Mouse (Mus musculus): ENCODE results near the gene Ciart. TPM values are rescaled to one million over a fixed set of nuclear protein-coding genes. Genes with fewer than 3 reads are reported as not detected.
"Not testable (repeated sequence)": the region's sequence is repeated elsewhere in the genome, so short reads cannot be mapped to it uniquely, and the experiment has no call there.

Gene Ciart
- total and polyA plus RNA-seq, 3 experiments = 0.31 to 1.3 TPM; not detected in 1

GRCm38 (mm10) chr3:95928261-95928657 is 46.2 kb upstream of the Ciart start:
- no peak for DNase-seq (ENCODE audit: low spot score)
- peaks cover 38% of the 10 kb centered on the region for H3K4me1 ChIP-seq (ENCODE audit: insufficient read depth, low read depth, low read length)
- ATAC-seq (ENCODE audit: extremely low read depth, insufficient number of reproducible peaks, low FRiP score, poor library complexity, severe bottlenecking) = no peak
- H3K4me3 ChIP-seq (ENCODE audit: low read depth, low read length) = peak overlapping the region; percentile 90
- peaks cover 13% of the 10 kb centered on the region for H3K36me3 ChIP-seq (replicated peaks)
- TF ChIP-seq GATA1 (IDR thresholded peaks at IDR 0.05; ENCODE audit: borderline replicate concordance, low read length) (no peak), CTCF (IDR thresholded peaks at IDR 0.05; ENCODE audit: low read depth, low read length) (no peak), GATA2 (IDR thresholded peaks at IDR 0.05; ENCODE audit: borderline replicate concordance, low read depth, low read length) (no peak), POLR2AphosphoS5 (IDR thresholded peaks at IDR 0.05; ENCODE audit: insufficient replicate concordance, low read depth, low read length) (no peak), TAL1 (conservative IDR thresholded peaks at IDR 0.05; ENCODE audit: low read depth, low read length) (no peak)
- no peaks in the 10 kb centered on the region for H3K9me3 ChIP-seq (replicated peaks)
- no peaks in the 10 kb centered on the region for H3K27me3 ChIP-seq (ENCODE audit: insufficient read depth, low read length)

- H3K4me3 ChIP-seq (ENCODE audit: low read depth, low read length) = no peak overlapping the region
- TF ChIP-seq POLR2AphosphoS5 (IDR thresholded peaks at IDR 0.05; ENCODE audit: insufficient replicate concordance, low read depth, low read length) (no peak), CTCF (IDR thresholded peaks at IDR 0.05; ENCODE audit: low read depth, low read length) (no peak), TAL1 (conservative IDR thresholded peaks at IDR 0.05; ENCODE audit: low read depth, low read length) (no peak), GATA2 (IDR thresholded peaks at IDR 0.05; ENCODE audit: borderline replicate concordance, low read depth, low read length) (no peak), GATA1 (IDR thresholded peaks at IDR 0.05; ENCODE audit: borderline replicate concordance, low read length) (no peak)
- no peaks in the 10 kb centered on the region for H3K9me3 ChIP-seq (replicated peaks)
- DNase-seq (ENCODE audit: low spot score) (no peak), ATAC-seq (ENCODE audit: extremely low read depth, insufficient number of reproducible peaks, low FRiP score, poor library complexity, severe bottlenecking) (no peak)
- peaks cover 21% of the 10 kb centered on the region for H3K4me1 ChIP-seq (ENCODE audit: insufficient read depth, low read depth, low read length)
- H3K27me3 ChIP-seq (ENCODE audit: insufficient read depth, low read length) = peaks cover 12% of the 10 kb centered on the region
- H3K36me3 ChIP-seq (replicated peaks) = no peaks in the 10 kb centered on the region
These were observed 43.0 kb upstream of the Ciart start for GRCm38 (mm10) chr3:95925087-95925486.

GRCm38 (mm10) chr3:95924185-95924584 is 42.1 kb upstream of the Ciart start:
- TF ChIP-seq CTCF (IDR thresholded peaks at IDR 0.05; ENCODE audit: low read depth, low read length) = no peak
- TF ChIP-seq GATA2 (IDR thresholded peaks at IDR 0.05; ENCODE audit: borderline replicate concordance, low read depth, low read length) = no peak
- no peak for TF ChIP-seq GATA1 (IDR thresholded peaks at IDR 0.05; ENCODE audit: borderline replicate concordance, low read length)
- TF ChIP-seq TAL1 (conservative IDR thresholded peaks at IDR 0.05; ENCODE audit: low read depth, low read length) = no peak
- TF ChIP-seq POLR2AphosphoS5 (IDR thresholded peaks at IDR 0.05; ENCODE audit: insufficient replicate concordance, low read depth, low read length) = no peak
- no peak for DNase-seq (ENCODE audit: low spot score)
- ATAC-seq (ENCODE audit: extremely low read depth, insufficient number of reproducible peaks, low FRiP score, poor library complexity, severe bottlenecking) = no peak
- Histone ChIP-seq H3K4me3 (ENCODE audit: low read depth, low read length) (no peak overlapping the region), H3K27me3 (ENCODE audit: insufficient read depth, low read length) (peaks cover 13% of the 10 kb centered on the region), H3K36me3 (replicated peaks) (no peaks in the 10 kb centered on the region), H3K4me1 (ENCODE audit: insufficient read depth, low read depth, low read length) (peaks cover 21% of the 10 kb centered on the region), H3K9me3 (replicated peaks) (no peaks in the 10 kb centered on the region)

- H3K9me3 ChIP-seq (replicated peaks); DNase-seq (ENCODE audit: low spot score); ATAC-seq (ENCODE audit: extremely low read depth, insufficient number of reproducible peaks, low FRiP score, poor library complexity, severe bottlenecking); H3K4me3 ChIP-seq (ENCODE audit: low read depth, low read length); H3K36me3 ChIP-seq (replicated peaks): not testable (repeated sequence)
- Histone ChIP-seq H3K4me1 (ENCODE audit: insufficient read depth, low read depth, low read length) (peaks cover 18% of the 10 kb centered on the region), H3K27me3 (ENCODE audit: insufficient read depth, low read length) (peaks cover 14% of the 10 kb centered on the region)
These were observed 41.4 kb upstream of the Ciart start for GRCm38 (mm10) chr3:95923429-95923828.

GRCm38 (mm10) chr3:95920532-95920931 is 38.5 kb upstream of the Ciart start:
- not testable (repeated sequence) for H3K36me3 ChIP-seq (replicated peaks); H3K9me3 ChIP-seq (replicated peaks); H3K4me3 ChIP-seq (ENCODE audit: low read depth, low read length); DNase-seq (ENCODE audit: low spot score); ATAC-seq (ENCODE audit: extremely low read depth, insufficient number of reproducible peaks, low FRiP score, poor library complexity, severe bottlenecking)
- peaks cover 16% of the 10 kb centered on the region for H3K4me1 ChIP-seq (ENCODE audit: insufficient read depth, low read depth, low read length)
- H3K27me3 ChIP-seq (ENCODE audit: insufficient read depth, low read length) = peaks cover 22% of the 10 kb centered on the region

- DNase-seq (ENCODE audit: low spot score) (no peak), ATAC-seq (ENCODE audit: extremely low read depth, insufficient number of reproducible peaks, low FRiP score, poor library complexity, severe bottlenecking) (no peak)
- H3K4me3 ChIP-seq (ENCODE audit: low read depth, low read length) = no peak overlapping the region
- H3K36me3 ChIP-seq (replicated peaks) = no peaks in the 10 kb centered on the region
- no peaks in the 10 kb centered on the region for H3K9me3 ChIP-seq (replicated peaks)
- H3K4me1 ChIP-seq (ENCODE audit: insufficient read depth, low read depth, low read length) = peaks cover 18% of the 10 kb centered on the region
- peaks cover 19% of the 10 kb centered on the region for H3K27me3 ChIP-seq (ENCODE audit: insufficient read depth, low read length)
- TF ChIP-seq CTCF (IDR thresholded peaks at IDR 0.05; ENCODE audit: low read depth, low read length) = no peak
- TF ChIP-seq GATA2 (IDR thresholded peaks at IDR 0.05; ENCODE audit: borderline replicate concordance, low read depth, low read length) = no peak
- TF ChIP-seq GATA1 (IDR thresholded peaks at IDR 0.05; ENCODE audit: borderline replicate concordance, low read length) = no peak
- no peak for TF ChIP-seq POLR2AphosphoS5 (IDR thresholded peaks at IDR 0.05; ENCODE audit: insufficient replicate concordance, low read depth, low read length)
These were observed 34.7 kb upstream of the Ciart start for GRCm38 (mm10) chr3:95916760-95917159.

- Histone ChIP-seq H3K27me3 (ENCODE audit: insufficient read depth, low read length) (peaks cover 17% of the 10 kb centered on the region), H3K4me3 (ENCODE audit: low read depth, low read length) (no peak overlapping the region), H3K4me1 (ENCODE audit: insufficient read depth, low read depth, low read length) (peaks cover 17% of the 10 kb centered on the region), H3K36me3 (replicated peaks) (no peaks in the 10 kb centered on the region), H3K9me3 (replicated peaks) (no peaks in the 10 kb centered on the region)
- no peak for ATAC-seq (ENCODE audit: extremely low read depth, insufficient number of reproducible peaks, low FRiP score, poor library complexity, severe bottlenecking)
- DNase-seq (ENCODE audit: low spot score) = no peak
- TF ChIP-seq POLR2AphosphoS5 (IDR thresholded peaks at IDR 0.05; ENCODE audit: insufficient replicate concordance, low read depth, low read length) (no peak), CTCF (IDR thresholded peaks at IDR 0.05; ENCODE audit: low read depth, low read length) (no peak), GATA2 (IDR thresholded peaks at IDR 0.05; ENCODE audit: borderline replicate concordance, low read depth, low read length) (no peak), GATA1 (IDR thresholded peaks at IDR 0.05; ENCODE audit: borderline replicate concordance, low read length) (no peak), TAL1 (conservative IDR thresholded peaks at IDR 0.05; ENCODE audit: low read depth, low read length) (no peak)
These were observed 32.7 kb upstream of the Ciart start for GRCm38 (mm10) chr3:95914706-95915105.
